Mouse (Mus musculus): ENCODE measurements around the gene 1700001P01Rik. TPM values are rescaled to one million over a fixed set of nuclear protein-coding genes. Genes with fewer than 3 reads are reported as not detected.

1700001P01Rik gene
- total and polyA plus RNA-seq, 2 experiments from 2014 or later: not detected

- ATAC-seq (ENCODE audit: low FRiP score) (no peak), DNase-seq (ENCODE audit: low spot score) (no peak)
- peaks cover 36% of the 10 kb centered on the region for H3K36me3 ChIP-seq (ENCODE audit: insufficient read depth, low read length)
- TF ChIP-seq CTCF (IDR thresholded peaks at IDR 0.05): no peak
- H3K4me2 ChIP-seq (ENCODE audit: low read depth, low read length, poor library complexity, severe bottlenecking): no peak overlapping the region
- H3K4me3 ChIP-seq (ENCODE audit: low read depth, low read length): no peak overlapping the region
- no peak overlapping the region for H3K9ac ChIP-seq (replicated peaks; ENCODE audit: low read length, poor library complexity, severe bottlenecking)
- WGBS: 84% methylated on average over 6 of the region's 6 CpGs
- H3K9me3 ChIP-seq (ENCODE audit: low read length): no peaks in the 10 kb centered on the region
- H3K4me1 ChIP-seq (ENCODE audit: insufficient read depth, low read length): no peaks in the 10 kb centered on the region
- no peak overlapping the region for H3K27ac ChIP-seq (ENCODE audit: low read depth, low read length)
- no peaks in the 10 kb centered on the region for H3K27me3 ChIP-seq (ENCODE audit: insufficient read depth, low read length)
These were observed 16.8 kb downstream of the 1700001P01Rik start for GRCm38 (mm10) chr11:97758942-97759341.

DNA sequence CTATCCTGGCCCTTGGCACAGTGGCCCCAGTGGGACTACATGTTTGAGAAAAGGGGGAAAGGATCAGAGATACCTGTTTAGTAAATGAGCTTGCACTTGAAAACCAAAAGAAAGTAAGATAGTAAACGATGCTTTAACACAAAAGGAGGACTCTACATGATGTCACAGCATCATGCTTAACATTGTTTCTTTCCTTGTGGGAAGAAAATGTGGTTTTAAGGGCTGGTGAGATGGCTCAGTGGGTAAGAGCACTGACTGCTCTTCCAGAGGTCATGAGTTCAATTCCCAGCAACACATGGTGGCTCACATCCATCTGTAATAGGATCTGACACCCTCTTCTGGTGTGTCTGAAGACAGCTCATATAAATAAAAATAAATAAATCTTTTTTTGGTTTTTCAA, 17.6 kb downstream of the 1700001P01Rik start:
- 93% methylated on average over 1 of the region's 1 CpGs for WGBS
- Histone ChIP-seq H3K36me3 (ENCODE audit: insufficient read depth, low read length) (peaks cover 42% of the 10 kb centered on the region), H3K4me1 (ENCODE audit: insufficient read depth, low read length) (no peaks in the 10 kb centered on the region), H3K9me3 (ENCODE audit: low read length) (no peaks in the 10 kb centered on the region), H3K4me2 (ENCODE audit: low read depth, low read length, poor library complexity, severe bottlenecking) (no peak overlapping the region), H3K4me3 (ENCODE audit: low read depth, low read length) (no peak overlapping the region), H3K27ac (ENCODE audit: low read depth, low read length) (no peak overlapping the region), H3K27me3 (ENCODE audit: insufficient read depth, low read length) (no peaks in the 10 kb centered on the region), H3K9ac (replicated peaks; ENCODE audit: low read length, poor library complexity, severe bottlenecking) (no peak overlapping the region)
- ATAC-seq (ENCODE audit: low FRiP score): no peak
- no peak for DNase-seq (ENCODE audit: low spot score)
- TF ChIP-seq CTCF (IDR thresholded peaks at IDR 0.05): no peak

GRCm38 (mm10) chr11:97753277-97753676, 22.4 kb downstream of the 1700001P01Rik start:
- Histone ChIP-seq H3K4me2 (ENCODE audit: low read depth, low read length, poor library complexity, severe bottlenecking) (no peak overlapping the region), H3K4me3 (ENCODE audit: low read depth, low read length) (no peak overlapping the region), H3K27ac (ENCODE audit: low read depth, low read length) (no peak overlapping the region), H3K9me3 (ENCODE audit: low read length) (no peaks in the 10 kb centered on the region), H3K36me3 (ENCODE audit: insufficient read depth, low read length) (peaks cover 65% of the 10 kb centered on the region), H3K9ac (replicated peaks; ENCODE audit: low read length, poor library complexity, severe bottlenecking) (no peak overlapping the region), H3K4me1 (ENCODE audit: insufficient read depth, low read length) (no peaks in the 10 kb centered on the region), H3K27me3 (ENCODE audit: insufficient read depth, low read length) (no peaks in the 10 kb centered on the region)
- no peak for TF ChIP-seq CTCF (IDR thresholded peaks at IDR 0.05)
- DNase-seq (ENCODE audit: low spot score) (no peak), ATAC-seq (ENCODE audit: low FRiP score) (no peak)
- 97% methylated on average over 8 of the region's 8 CpGs for WGBS

DNA sequence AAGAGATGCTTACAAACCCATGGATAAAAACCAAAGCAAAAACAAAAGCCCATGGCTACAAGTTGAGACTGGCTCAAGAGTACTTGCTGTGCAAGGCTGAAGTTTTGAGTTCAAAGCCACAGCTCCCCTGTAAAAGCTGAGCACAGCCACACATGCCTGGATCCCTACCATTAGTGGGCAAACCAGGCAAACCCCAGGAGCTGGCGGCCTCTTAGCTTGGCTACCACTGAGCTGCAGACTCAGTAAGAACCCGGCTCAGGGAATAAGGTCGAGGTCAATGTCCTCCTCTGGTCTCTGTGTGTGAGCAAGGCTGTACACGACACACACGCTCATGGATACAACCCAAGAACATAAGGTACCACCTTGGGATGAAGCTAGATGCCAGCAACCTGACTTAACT, 27.2 kb downstream of the 1700001P01Rik start:
- peaks cover 44% of the 10 kb centered on the region for H3K36me3 ChIP-seq (ENCODE audit: insufficient read depth, low read length)
- H3K27ac ChIP-seq (ENCODE audit: low read depth, low read length): no peak overlapping the region
- 86% methylated on average over 5 of the region's 5 CpGs for WGBS
- no peak overlapping the region for H3K4me2 ChIP-seq (ENCODE audit: low read depth, low read length, poor library complexity, severe bottlenecking)
- no peaks in the 10 kb centered on the region for H3K9me3 ChIP-seq (ENCODE audit: low read length)
- no peak for DNase-seq (ENCODE audit: low spot score)
- no peak for TF ChIP-seq CTCF (IDR thresholded peaks at IDR 0.05)
- no peak for ATAC-seq (ENCODE audit: low FRiP score)
- H3K27me3 ChIP-seq (ENCODE audit: insufficient read depth, low read length): no peaks in the 10 kb centered on the region
- H3K4me1 ChIP-seq (ENCODE audit: insufficient read depth, low read length): peaks cover 2% of the 10 kb centered on the region; the same call in 1 of the 2 replicates
- H3K4me3 ChIP-seq (ENCODE audit: low read depth, low read length): no peak overlapping the region
- H3K9ac ChIP-seq (replicated peaks; ENCODE audit: low read length, poor library complexity, severe bottlenecking): no peak overlapping the region

GRCm38 (mm10) chr11:97747773-97748172, 27.9 kb downstream of the 1700001P01Rik start:
- Histone ChIP-seq H3K4me3 (ENCODE audit: low read depth, low read length) (no peak overlapping the region), H3K36me3 (ENCODE audit: insufficient read depth, low read length) (peaks cover 37% of the 10 kb centered on the region), H3K9ac (replicated peaks; ENCODE audit: low read length, poor library complexity, severe bottlenecking) (no peak overlapping the region), H3K9me3 (ENCODE audit: low read length) (no peaks in the 10 kb centered on the region), H3K27ac (ENCODE audit: low read depth, low read length) (no peak overlapping the region), H3K27me3 (ENCODE audit: insufficient read depth, low read length) (no peaks in the 10 kb centered on the region), H3K4me2 (ENCODE audit: low read depth, low read length, poor library complexity, severe bottlenecking) (no peak overlapping the region), H3K4me1 (ENCODE audit: insufficient read depth, low read length) (peaks cover 9% of the 10 kb centered on the region)
- DNase-seq (ENCODE audit: low spot score) (no peak), ATAC-seq (ENCODE audit: low FRiP score) (no peak)
- WGBS: 91% methylated on average over 8 of the region's 8 CpGs
- TF ChIP-seq CTCF (IDR thresholded peaks at IDR 0.05): no peak

GRCm38 (mm10) chr11:97745331-97745721, 30.4 kb downstream of the 1700001P01Rik start:
- ATAC-seq (ENCODE audit: low FRiP score): no peak
- no peaks in the 10 kb centered on the region for H3K9me3 ChIP-seq (ENCODE audit: low read length)
- no peak for DNase-seq (ENCODE audit: low spot score)
- no peaks in the 10 kb centered on the region for H3K27me3 ChIP-seq (ENCODE audit: insufficient read depth, low read length)
- 0 out of 2 replicates have a peak overlapping the region, but pooled peaks have one; percentile 99 for H3K27ac ChIP-seq (ENCODE audit: low read depth, low read length)
- peak overlapping the region; percentile 71; the same call in 1 of the 2 replicates for H3K4me3 ChIP-seq (ENCODE audit: low read depth, low read length)
- H3K36me3 ChIP-seq (ENCODE audit: insufficient read depth, low read length): peaks cover 19% of the 10 kb centered on the region; the same call in 1 of the 2 replicates
- TF ChIP-seq CTCF (IDR thresholded peaks at IDR 0.05): no peak
- peak overlapping the region; percentile 77 for H3K4me2 ChIP-seq (ENCODE audit: low read depth, low read length, poor library complexity, severe bottlenecking)
- H3K4me1 ChIP-seq (ENCODE audit: insufficient read depth, low read length): peaks cover 17% of the 10 kb centered on the region
- WGBS: 8% methylated on average over 13 of the region's 13 CpGs
- no peak overlapping the region for H3K9ac ChIP-seq (replicated peaks; ENCODE audit: low read length, poor library complexity, severe bottlenecking)
